Mouse (Mus musculus): ENCODE measurements around the gene Gm12695.

Gene Gm12695

GRCm38 (mm10) chr4:96785086-96785485 lies at the start of gene Gm12695:
Gene Gm12695, minus strand, starts transcription at chr4:96785186.
- no peak for DNase-seq

- DNase-seq: no peak
Observed at GRCm38 (mm10) chr4:96825540-96826045, 40.6 kb upstream of the Gm12695 start.

GRCm38 (mm10) chr4:96806824-96807808 lies 22.1 kb upstream of the Gm12695 start:
- peak; percentile 62 for DNase-seq

- peak; percentile 32 for DNase-seq
Observed at GRCm38 (mm10) chr4:96799380-96800157, 14.6 kb upstream of the Gm12695 start.

GRCm38 (mm10) chr4:96797583-96797982 lies 12.6 kb upstream of the Gm12695 start:
- DNase-seq: peak; percentile 6

- no peak for DNase-seq
Observed at GRCm38 (mm10) chr4:96791301-96791700, 6.3 kb upstream of the Gm12695 start.

- DNase-seq: no peak
Observed at GRCm38 (mm10) chr4:96789905-96790304, 4.9 kb upstream of the Gm12695 start.

GRCm38 (mm10) chr4:96786610-96787009 lies 1.6 kb upstream of the Gm12695 start:
- DNase-seq: no peak

- no peak for DNase-seq
Observed at GRCm38 (mm10) chr4:96772966-96773566, 11.9 kb downstream of the Gm12695 start.

- no peak for DNase-seq
Observed at GRCm38 (mm10) chr4:96766396-96766998, 18.5 kb downstream of the Gm12695 start.

GRCm38 (mm10) chr4:96751953-96752352 lies 33.0 kb downstream of the Gm12695 start:
- DNase-seq: no peak

GRCm38 (mm10) chr4:96740472-96740871 lies 44.5 kb downstream of the Gm12695 start:
- no peak for DNase-seq

GRCm38 (mm10) chr4:96729256-96729655 lies 55.7 kb downstream of the Gm12695 start:
- DNase-seq: no peak

- DNase-seq: no peak
Observed at GRCm38 (mm10) chr4:96728211-96728610, 56.8 kb downstream of the Gm12695 start.

- peak; percentile 7 for DNase-seq
Observed at GRCm38 (mm10) chr4:96725415-96726055, 59.5 kb downstream of the Gm12695 start.

GRCm38 (mm10) chr4:96722301-96722700 lies 62.7 kb downstream of the Gm12695 start:
- DNase-seq: no peak

GRCm38 (mm10) chr4:96718977-96719966 lies 65.7 kb downstream of the Gm12695 start:
- DNase-seq: no peak

- no peak for DNase-seq
Observed at GRCm38 (mm10) chr4:96718503-96718902, 66.5 kb downstream of the Gm12695 start.

- DNase-seq: peak; percentile 52
Observed at GRCm38 (mm10) chr4:96705281-96705951, 79.6 kb downstream of the Gm12695 start.

- no peak for DNase-seq
Observed at GRCm38 (mm10) chr4:96698218-96698561, 86.8 kb downstream of the Gm12695 start.
